ENCODE assay signal across 8 mouse cellular contexts in genomic region chr12:35895875-35896763, GRCm38 (mm10). TPM values are rescaled to one million over a fixed set of nuclear protein-coding genes. Genes with fewer than 3 reads are reported as not detected.
DNase-seq lines count a peak whose midpoint lies in the region; ATAC-seq and TF ChIP-seq lines count a peak whose summit lies in the region.

No protein-coding gene starts in this region.

- intact Hi-C loops in left cerebral cortex, postnatal 36 days (cut with DNase I), result loop anchor here (5.0 to 10.0 kb wide), 4 partner anchors 99 to 319 kb away; partner anchors contain the start of genes Agr2, Ankmy2 and Bzw2

- H3K4me2 ChIP-seq in forebrain, embryonic 16.5 days (ENCODE audit: low read length), result peak overlapping the region; percentile 52
- H3K4me2 ChIP-seq in hindbrain, postnatal 0 days (ENCODE audit: low read depth, low read length), result peak overlapping the region; percentile 64

- H3K27me3 ChIP-seq in forebrain, embryonic 16.5 days (replicated peaks; ENCODE audit: control insufficient read depth, insufficient read depth, low read length), result no peaks in the 10 kb centered on the region
- no peaks in the 10 kb centered on the region for H3K27me3 ChIP-seq in hindbrain, postnatal 0 days (ENCODE audit: insufficient read depth, low read length)

- H3K4me3 ChIP-seq in forebrain, embryonic 16.5 days (replicated peaks; ENCODE audit: low read length), result peak overlapping the region; percentile 38
- peak overlapping the region; percentile 42 for H3K4me3 ChIP-seq in hindbrain, postnatal 0 days (ENCODE audit: low read length)

- peak overlapping the region; percentile 49 for H3K27ac ChIP-seq in forebrain, embryonic 16.5 days (ENCODE audit: low read length)
- peak overlapping the region; percentile 56 for H3K27ac ChIP-seq in hindbrain, postnatal 0 days

- WGBS in forebrain, embryonic 16.5 days, result 16% methylated on average over 20 of the region's 20 CpGs
- 15% methylated on average over 20 of the region's 20 CpGs for WGBS in hindbrain, postnatal 0 days

- H3K36me3 ChIP-seq in forebrain, embryonic 16.5 days (ENCODE audit: control insufficient read depth, insufficient read depth), result no peaks in the 10 kb centered on the region
- H3K36me3 ChIP-seq in hindbrain, postnatal 0 days (ENCODE audit: insufficient read depth, low read length), result no peaks in the 10 kb centered on the region

- peak overlapping the region; percentile 60 for H3K9ac ChIP-seq in forebrain, embryonic 16.5 days (replicated peaks; ENCODE audit: low read depth, low read length)
- peak overlapping the region; percentile 39; the same call in 1 of the 2 replicates for H3K9ac ChIP-seq in hindbrain, postnatal 0 days (replicated peaks; ENCODE audit: low read length)

- H3K4me1 ChIP-seq in forebrain, embryonic 16.5 days (replicated peaks; ENCODE audit: control insufficient read depth, insufficient read depth, low read length), result peaks cover 6% of the 10 kb centered on the region
- no peaks in the 10 kb centered on the region for H3K4me1 ChIP-seq in hindbrain, postnatal 0 days (ENCODE audit: insufficient read depth, low read length)

- peak; percentile 83 for TF ChIP-seq CTCF in hindbrain, postnatal 0 days (IDR thresholded peaks at IDR 0.05; ENCODE audit: low read depth)

- DNase-seq in layer of hippocampus, adult 11-12 months (ENCODE audit: low spot score), result peak; percentile 53
- DNase-seq in layer of hippocampus, adult 9-11 months, result no peak
- peak; percentile 54 to 78 for DNase-seq in cerebellum, adult 18-20 months
- DNase-seq in hindbrain, postnatal 0 days (ENCODE audit: low spot score), result peak; percentile 94
- peak; percentile 33 to 52 for DNase-seq in left cerebral cortex, postnatal 36 days (ENCODE audit: low spot score in 2 of 2)
- DNase-seq in mesoderm, embryonic 11.5 days (ENCODE audit: low read depth, low spot score), result peak; percentile 54
- peak; percentile 7 for DNase-seq in spleen, adult 12 weeks (ENCODE audit: low spot score)

- peak; percentile 65 for ATAC-seq in forebrain, embryonic 16.5 days
- peak; percentile 46; the same call in 1 of the 2 replicates for ATAC-seq in hindbrain, postnatal 0 days

- no peaks in the 10 kb centered on the region for H3K9me3 ChIP-seq in forebrain, embryonic 16.5 days (ENCODE audit: control insufficient read depth, low read length)
- H3K9me3 ChIP-seq in hindbrain, postnatal 0 days (ENCODE audit: low read length), result no peaks in the 10 kb centered on the region

RNA-seq across cellular contexts. Expression of gene Agr3, which starts 29.3 kb away (rescaled TPM):
- not detected in 2 replicates for polyA plus RNA-seq in forebrain, embryonic 16.5 days (2015; fragmentation: Nextera tagmentation; extraction: Ambion mirVana)
- 1.6 TPM in 1 of 2 replicates, not detected in the other for total RNA-seq in hindbrain, postnatal 0 days (2014; rRNA removed)
- 0.24 and 0.67 TPM in 2 replicates for polyA plus RNA-seq in hindbrain, postnatal 0 days (2015; fragmentation: Nextera tagmentation; extraction: Ambion mirVana)
- not detected for total RNA-seq in left cerebral cortex, postnatal 36 days (2021)
